Mouse (Mus musculus): ENCODE data around the gene Lgi4. TPM values are rescaled to one million over a fixed set of nuclear protein-coding genes. Genes with fewer than 3 reads are reported as not detected.

The Lgi4 gene
- polyA plus RNA-seq, 1 experiment = 48.9 TPM

DNA sequence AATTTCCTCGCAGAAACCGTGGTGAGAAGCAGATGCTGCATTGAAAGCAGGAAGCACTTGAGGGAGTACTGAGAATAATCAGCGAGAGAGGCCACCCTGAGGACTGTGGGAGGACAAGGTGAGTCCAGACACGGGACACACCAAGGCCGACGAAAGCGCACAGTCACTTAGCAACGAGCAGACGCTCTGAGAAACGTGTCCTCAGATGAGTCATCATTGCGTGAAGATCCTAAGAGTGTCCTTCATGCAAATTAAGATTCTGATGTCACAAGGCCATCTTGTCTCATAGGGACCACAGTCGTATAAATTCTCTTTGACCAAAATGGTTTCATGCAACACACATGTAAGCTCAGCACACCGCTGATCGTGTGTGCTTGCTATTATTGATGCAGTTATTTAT is 41.6 kb downstream of the Lgi4 start:
- TF ChIP-seq POLR2A (IDR thresholded peaks at IDR 0.05; ENCODE audit: borderline replicate concordance, insufficient read depth, low read length) (no peak), CTCF (IDR thresholded peaks at IDR 0.05; ENCODE audit: borderline replicate concordance, insufficient read depth, low read depth, low read length) (no peak)
- Histone ChIP-seq H3K27ac (ENCODE audit: insufficient read depth, low read length) (no peak overlapping the region), H3K4me1 (ENCODE audit: control insufficient read depth, insufficient read depth, low read length) (no peaks in the 10 kb centered on the region), H3K4me3 (replicated peaks; ENCODE audit: insufficient read depth, low read depth, low read length) (no peak overlapping the region), H3K27me3 (ENCODE audit: control insufficient read depth, insufficient read depth, low read length) (no peaks in the 10 kb centered on the region)
- DNase-seq = no peak
- 76% methylated on average over 14 of the region's 14 CpGs for WGBS

DNA sequence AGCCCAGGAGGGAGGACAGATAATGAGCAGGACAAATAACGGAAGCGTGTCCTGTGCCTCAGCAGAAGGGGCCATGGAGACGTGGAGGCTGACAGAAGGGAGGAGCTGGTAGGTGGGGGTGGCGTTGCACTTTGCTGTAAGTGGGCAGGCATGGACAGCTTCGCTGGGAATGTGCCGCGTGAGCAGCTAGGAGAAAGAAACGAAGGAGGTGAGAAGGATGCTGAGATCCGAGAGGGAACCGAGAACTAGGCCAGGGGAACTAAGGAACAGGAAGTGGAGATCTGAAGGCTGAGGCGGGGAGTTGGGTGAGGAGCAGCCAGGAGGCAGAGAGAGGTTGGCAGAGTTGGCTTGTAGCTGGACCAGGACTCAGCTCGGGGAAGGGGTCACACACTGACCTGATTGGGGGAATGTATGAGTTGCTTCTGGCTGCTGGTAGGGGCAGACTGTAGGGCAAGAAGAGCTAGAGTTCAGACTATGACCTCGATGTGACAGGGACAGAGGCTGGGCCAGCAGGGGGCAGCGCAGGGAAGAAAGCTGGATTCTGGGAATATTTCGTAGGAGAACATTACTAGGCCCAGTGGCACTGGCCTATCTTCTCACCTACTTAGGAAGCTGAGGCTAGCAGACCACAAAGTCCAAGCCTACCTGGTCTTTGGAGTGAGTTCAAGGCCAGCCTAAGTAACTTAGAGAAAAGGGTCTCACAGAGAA is 46.1 kb downstream of the Lgi4 start:
- Histone ChIP-seq H3K4me1 (ENCODE audit: control insufficient read depth, insufficient read depth, low read length) (peaks cover 14% of the 10 kb centered on the region), H3K4me3 (replicated peaks; ENCODE audit: insufficient read depth, low read depth, low read length) (no peak overlapping the region), H3K27ac (ENCODE audit: insufficient read depth, low read length) (no peak overlapping the region), H3K27me3 (ENCODE audit: control insufficient read depth, insufficient read depth, low read length) (no peaks in the 10 kb centered on the region)
- peak; percentile 58 to 68 for DNase-seq
- TF ChIP-seq CTCF (IDR thresholded peaks at IDR 0.05; ENCODE audit: borderline replicate concordance, insufficient read depth, low read depth, low read length) = peak; percentile 69
- no peak for TF ChIP-seq POLR2A (IDR thresholded peaks at IDR 0.05; ENCODE audit: borderline replicate concordance, insufficient read depth, low read length)
- WGBS = 51% methylated on average over 15 of the region's 15 CpGs

DNA sequence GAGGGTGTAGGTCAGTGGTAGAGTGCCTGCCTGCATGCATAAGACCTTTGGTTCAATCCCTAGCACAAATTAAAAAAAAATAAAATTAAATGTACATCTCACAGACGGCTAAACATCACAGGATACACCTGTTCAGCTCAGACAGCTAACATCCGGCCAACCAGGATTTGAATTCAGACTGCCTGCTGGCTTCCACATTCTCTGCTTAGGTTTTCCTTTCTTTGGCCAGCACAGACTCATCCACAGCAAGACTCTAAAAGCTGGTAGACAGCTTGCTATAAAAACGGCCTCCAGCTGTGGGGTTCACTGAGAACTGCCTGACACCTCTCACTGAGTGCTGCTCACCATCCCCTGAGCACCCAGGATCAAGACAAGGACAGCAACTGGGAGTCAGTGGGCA is 47.0 kb downstream of the Lgi4 start:
- no peak for DNase-seq
- Histone ChIP-seq H3K4me3 (replicated peaks; ENCODE audit: insufficient read depth, low read depth, low read length) (no peak overlapping the region), H3K4me1 (ENCODE audit: control insufficient read depth, insufficient read depth, low read length) (peaks cover 14% of the 10 kb centered on the region), H3K27ac (ENCODE audit: insufficient read depth, low read length) (no peak overlapping the region), H3K27me3 (ENCODE audit: control insufficient read depth, insufficient read depth, low read length) (no peaks in the 10 kb centered on the region)
- TF ChIP-seq CTCF (IDR thresholded peaks at IDR 0.05; ENCODE audit: borderline replicate concordance, insufficient read depth, low read depth, low read length) (no peak), POLR2A (IDR thresholded peaks at IDR 0.05; ENCODE audit: borderline replicate concordance, insufficient read depth, low read length) (no peak)
- 52% methylated on average over 3 of the region's 3 CpGs for WGBS

DNA sequence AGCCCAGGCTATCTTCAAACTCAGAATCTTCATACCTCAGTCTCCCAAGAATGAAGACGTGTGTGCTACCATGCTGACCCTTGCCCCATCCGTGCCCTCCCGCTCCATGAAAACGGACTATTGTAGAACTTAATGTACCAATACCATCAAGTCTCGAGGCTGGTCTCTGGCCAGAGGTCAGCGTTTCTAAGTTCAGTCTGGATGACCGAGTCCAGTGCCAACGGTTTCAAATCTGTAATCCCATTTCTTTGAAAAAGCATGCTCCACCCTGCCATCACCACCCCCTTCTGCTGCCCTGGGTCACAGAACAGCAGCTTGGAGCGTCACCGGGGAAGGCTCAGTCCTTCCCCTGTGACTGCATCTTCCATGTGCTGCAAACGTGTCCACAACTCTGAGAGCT is 48.6 kb downstream of the Lgi4 start:
- no peak overlapping the region for H3K4me3 ChIP-seq (replicated peaks; ENCODE audit: insufficient read depth, low read depth, low read length)
- peaks cover 14% of the 10 kb centered on the region for H3K4me1 ChIP-seq (ENCODE audit: control insufficient read depth, insufficient read depth, low read length)
- no peak for TF ChIP-seq POLR2A (IDR thresholded peaks at IDR 0.05; ENCODE audit: borderline replicate concordance, insufficient read depth, low read length)
- TF ChIP-seq CTCF (IDR thresholded peaks at IDR 0.05; ENCODE audit: borderline replicate concordance, insufficient read depth, low read depth, low read length) = no peak
- 86% methylated on average over 11 of the region's 11 CpGs for WGBS
- no peak overlapping the region for H3K27ac ChIP-seq (ENCODE audit: insufficient read depth, low read length)
- no peaks in the 10 kb centered on the region for H3K27me3 ChIP-seq (ENCODE audit: control insufficient read depth, insufficient read depth, low read length)
- no peak for DNase-seq

DNA sequence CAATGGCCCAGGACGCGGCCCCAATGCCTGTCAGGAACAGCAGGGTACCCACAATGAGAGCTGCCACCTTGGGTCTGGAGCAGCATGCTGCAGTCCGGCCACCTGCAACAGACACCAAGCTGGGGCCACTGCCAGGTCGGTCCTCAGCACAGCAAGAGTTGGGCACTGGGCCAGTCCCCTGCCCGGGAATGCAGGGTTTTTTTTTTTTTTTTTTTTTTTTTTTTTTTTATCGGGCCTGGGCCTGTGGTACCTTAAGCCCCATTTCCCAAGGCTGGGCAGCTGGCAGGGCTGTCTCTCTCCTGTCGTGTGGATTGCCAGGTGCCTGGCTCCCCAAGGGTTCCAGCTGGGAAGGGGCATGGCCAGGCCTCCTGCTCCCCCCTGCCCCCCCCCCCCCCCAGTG is 49.9 kb downstream of the Lgi4 start:
- TF ChIP-seq CTCF (IDR thresholded peaks at IDR 0.05; ENCODE audit: borderline replicate concordance, insufficient read depth, low read depth, low read length) = no peak
- no peak for TF ChIP-seq POLR2A (IDR thresholded peaks at IDR 0.05; ENCODE audit: borderline replicate concordance, insufficient read depth, low read length)
- WGBS = 5% methylated on average over 7 of the region's 7 CpGs
- Histone ChIP-seq H3K27ac (ENCODE audit: insufficient read depth, low read length) (no peak overlapping the region), H3K4me3 (replicated peaks; ENCODE audit: insufficient read depth, low read depth, low read length) (no peak overlapping the region), H3K4me1 (ENCODE audit: control insufficient read depth, insufficient read depth, low read length) (peaks cover 14% of the 10 kb centered on the region), H3K27me3 (ENCODE audit: control insufficient read depth, insufficient read depth, low read length) (no peaks in the 10 kb centered on the region)
- peak; percentile 78 for DNase-seq

DNA sequence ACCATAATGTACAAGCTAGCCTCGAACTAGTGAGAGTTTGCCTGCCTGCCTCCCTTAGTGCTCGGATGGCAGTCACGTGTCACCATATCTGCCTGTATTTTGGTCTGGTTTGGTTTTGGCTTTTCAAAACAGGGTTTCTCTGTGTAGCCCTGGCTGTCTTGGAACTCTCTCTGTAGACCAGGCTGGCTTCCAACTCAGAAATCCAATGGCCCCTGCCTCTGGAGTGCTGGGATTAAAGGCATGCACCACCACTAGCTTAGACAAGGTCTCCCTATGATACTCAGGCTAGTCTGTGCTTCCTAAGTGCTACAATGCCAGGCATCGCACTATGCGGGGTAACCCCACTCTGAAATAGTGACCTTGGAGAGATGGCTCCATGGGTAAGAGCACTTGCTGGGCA is 50.7 kb downstream of the Lgi4 start:
- Histone ChIP-seq H3K4me3 (replicated peaks; ENCODE audit: insufficient read depth, low read depth, low read length) (no peak overlapping the region), H3K4me1 (ENCODE audit: control insufficient read depth, insufficient read depth, low read length) (peaks cover 14% of the 10 kb centered on the region), H3K27me3 (ENCODE audit: control insufficient read depth, insufficient read depth, low read length) (no peaks in the 10 kb centered on the region), H3K27ac (ENCODE audit: insufficient read depth, low read length) (no peak overlapping the region)
- no peak for DNase-seq
- TF ChIP-seq POLR2A (IDR thresholded peaks at IDR 0.05; ENCODE audit: borderline replicate concordance, insufficient read depth, low read length) = no peak
- TF ChIP-seq CTCF (IDR thresholded peaks at IDR 0.05; ENCODE audit: borderline replicate concordance, insufficient read depth, low read depth, low read length) = no peak
- 76% methylated on average over 5 of the region's 5 CpGs for WGBS

DNA sequence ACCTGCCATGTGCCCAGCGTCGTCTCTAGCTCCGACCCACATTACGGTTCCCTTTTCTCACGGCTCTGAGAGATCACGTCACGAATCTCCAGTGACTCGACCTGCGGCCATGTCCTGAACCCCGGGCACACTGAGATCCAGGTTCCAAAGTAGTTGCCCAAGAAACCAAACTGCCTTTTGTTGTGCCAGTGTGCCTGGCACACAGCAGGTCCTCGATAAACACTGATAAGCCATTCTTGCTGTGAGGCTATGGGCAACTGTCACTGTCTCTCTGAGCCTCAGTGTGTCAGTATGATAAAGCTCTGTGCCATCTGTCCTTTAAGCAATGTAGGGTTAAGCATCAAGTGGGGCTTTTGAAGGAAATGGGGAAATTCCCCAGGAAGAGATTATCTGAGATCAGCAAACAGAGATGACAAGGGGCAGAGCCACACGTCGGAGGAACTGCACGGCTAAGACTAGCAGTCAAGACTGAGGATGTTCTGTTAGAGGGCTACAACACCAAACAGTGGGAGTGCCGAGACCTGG is 51.8 kb downstream of the Lgi4 start:
- WGBS = 86% methylated on average over 15 of the region's 15 CpGs
- H3K4me1 ChIP-seq (ENCODE audit: control insufficient read depth, insufficient read depth, low read length) = peaks cover 20% of the 10 kb centered on the region
- no peak for TF ChIP-seq CTCF (IDR thresholded peaks at IDR 0.05; ENCODE audit: borderline replicate concordance, insufficient read depth, low read depth, low read length)
- TF ChIP-seq POLR2A (IDR thresholded peaks at IDR 0.05; ENCODE audit: borderline replicate concordance, insufficient read depth, low read length) = no peak
- no peak overlapping the region for H3K4me3 ChIP-seq (replicated peaks; ENCODE audit: insufficient read depth, low read depth, low read length)
- DNase-seq = no peak
- H3K27ac ChIP-seq (ENCODE audit: insufficient read depth, low read length) = no peak overlapping the region
- H3K27me3 ChIP-seq (ENCODE audit: control insufficient read depth, insufficient read depth, low read length) = no peaks in the 10 kb centered on the region

DNA sequence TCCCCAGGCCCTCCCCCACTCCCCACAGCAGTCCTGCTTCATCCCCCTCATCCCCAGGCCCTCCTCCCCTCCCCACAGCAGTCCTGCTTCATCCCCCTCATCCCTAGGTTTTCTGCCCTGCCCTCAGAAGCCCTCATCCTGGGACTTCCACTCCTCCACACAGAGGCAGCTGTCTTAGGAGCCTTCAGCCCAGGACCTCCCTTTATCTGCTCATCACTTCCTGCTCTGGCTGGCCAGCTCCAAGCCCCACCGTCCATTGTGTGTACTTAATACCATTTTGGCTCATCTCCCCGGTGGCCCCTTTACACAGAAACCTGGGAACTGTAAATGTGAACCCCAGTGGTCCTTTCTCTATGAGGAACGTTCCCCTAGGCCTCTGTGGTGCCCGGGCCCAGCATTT is 52.9 kb downstream of the Lgi4 start:
- TF ChIP-seq CTCF (IDR thresholded peaks at IDR 0.05; ENCODE audit: borderline replicate concordance, insufficient read depth, low read depth, low read length) (no peak), POLR2A (IDR thresholded peaks at IDR 0.05; ENCODE audit: borderline replicate concordance, insufficient read depth, low read length) (no peak)
- Histone ChIP-seq H3K4me3 (replicated peaks; ENCODE audit: insufficient read depth, low read depth, low read length) (no peak overlapping the region), H3K4me1 (ENCODE audit: control insufficient read depth, insufficient read depth, low read length) (peaks cover 29% of the 10 kb centered on the region), H3K27me3 (ENCODE audit: control insufficient read depth, insufficient read depth, low read length) (no peaks in the 10 kb centered on the region), H3K27ac (ENCODE audit: insufficient read depth, low read length) (no peak overlapping the region)
- 53% methylated on average over 4 of the region's 4 CpGs for WGBS
- no peak for DNase-seq
